Mouse (Mus musculus): ENCODE results near the gene Gpr183. TPM values are rescaled to one million over a fixed set of nuclear protein-coding genes. Genes with fewer than 3 reads are reported as not detected.

Gene Gpr183
- total RNA-seq, 2 experiments from 2014 or later, result 0.72 to 0.84 TPM

GRCm38 (mm10) chr14:121958751-121959537 lies 6.1 kb downstream of the Gpr183 start:
- no peak for DNase-seq (ENCODE audit: low spot score in 2 of 2)
- intact Hi-C loops (cut with DNase I), result no loop called here

- intact Hi-C loops (cut with DNase I), result no loop called here
- DNase-seq (ENCODE audit: low spot score in 2 of 2), result no peak
Observed at GRCm38 (mm10) chr14:121958041-121958750, 6.8 kb downstream of the Gpr183 start.

- intact Hi-C loops (cut with DNase I), result no loop called here
- no peak for DNase-seq (ENCODE audit: low spot score in 2 of 2)
Observed at GRCm38 (mm10) chr14:121957176-121957871, 7.7 kb downstream of the Gpr183 start.

- intact Hi-C loops (cut with DNase I), result no loop called here
- DNase-seq (ENCODE audit: low spot score in 2 of 2), result no peak
Observed at GRCm38 (mm10) chr14:121956291-121956690, 8.7 kb downstream of the Gpr183 start.

- intact Hi-C loops (cut with DNase I), result no loop called here
- no peak for DNase-seq (ENCODE audit: low spot score in 2 of 2)
Observed at GRCm38 (mm10) chr14:121955176-121955795, 9.7 kb downstream of the Gpr183 start.

- intact Hi-C loops (cut with DNase I), result no loop called here
Observed at GRCm38 (mm10) chr14:121954608-121955007, 10.4 kb downstream of the Gpr183 start.

GRCm38 (mm10) chr14:121954129-121954528 lies 10.9 kb downstream of the Gpr183 start:
- intact Hi-C loops (cut with DNase I), result no loop called here
- DNase-seq (ENCODE audit: low spot score in 2 of 2), result no peak

More at GRCm38 (mm10) chr14:121954608-121955007, 10.4 kb downstream of the Gpr183 start:
- DNase-seq (ENCODE audit: low spot score in 2 of 2), result no peak

- intact Hi-C loops (cut with DNase I), result no loop called here
- DNase-seq (ENCODE audit: low spot score in 2 of 2), result no peak
Observed at GRCm38 (mm10) chr14:121952046-121952400, 13.0 kb downstream of the Gpr183 start.

- DNase-seq (ENCODE audit: low spot score in 2 of 2), result no peak
- intact Hi-C loops (cut with DNase I), result no loop called here
Observed at GRCm38 (mm10) chr14:121951399-121952045, 13.5 kb downstream of the Gpr183 start.

GRCm38 (mm10) chr14:121949897-121950296 lies 15.1 kb downstream of the Gpr183 start:
- intact Hi-C loops (cut with DNase I), result no loop called here
- DNase-seq (ENCODE audit: low spot score in 2 of 2), result no peak

- intact Hi-C loops (cut with DNase I), result no loop called here
- DNase-seq (ENCODE audit: low spot score in 2 of 2), result no peak
Observed at GRCm38 (mm10) chr14:121949436-121949835, 15.6 kb downstream of the Gpr183 start.

- intact Hi-C loops (cut with DNase I), result no loop called here
- no peak for DNase-seq (ENCODE audit: low spot score in 2 of 2)
Observed at GRCm38 (mm10) chr14:121947966-121948365, 17.0 kb downstream of the Gpr183 start.

- no peak for DNase-seq (ENCODE audit: low spot score in 2 of 2)
- intact Hi-C loops (cut with DNase I), result no loop called here
Observed at GRCm38 (mm10) chr14:121947201-121947760, 17.7 kb downstream of the Gpr183 start.

- no peak for DNase-seq (ENCODE audit: low spot score in 2 of 2)
- intact Hi-C loops (cut with DNase I), result no loop called here
Observed at GRCm38 (mm10) chr14:121946728-121947127, 18.3 kb downstream of the Gpr183 start.

- intact Hi-C loops (cut with DNase I), result no loop called here
- DNase-seq (ENCODE audit: low spot score in 2 of 2), result no peak
Observed at GRCm38 (mm10) chr14:121946131-121946530, 18.9 kb downstream of the Gpr183 start.

GRCm38 (mm10) chr14:121939582-121939981 lies 25.4 kb downstream of the Gpr183 start:
- intact Hi-C loops (cut with DNase I), result no loop called here
- no peak for DNase-seq (ENCODE audit: low spot score in 2 of 2)

- intact Hi-C loops (cut with DNase I), result no loop called here
- DNase-seq (ENCODE audit: low spot score in 2 of 2), result no peak
Observed at GRCm38 (mm10) chr14:121938256-121939191, 26.5 kb downstream of the Gpr183 start.

GRCm38 (mm10) chr14:121937601-121938255 lies 27.3 kb downstream of the Gpr183 start:
- no peak for DNase-seq (ENCODE audit: low spot score in 2 of 2)
- intact Hi-C loops (cut with DNase I), result no loop called here

All from left cerebral cortex, postnatal 36 days (tissue).